ENCODE assay signal across 13 mouse cellular contexts in genomic region chr2:77662171-77662570, GRCm38 (mm10).
A peak's percentile ranks its signal among the peaks of the same experiment; 100 is the strongest.
DNase-seq lines count a peak whose midpoint lies in the region; ATAC-seq and TF ChIP-seq lines count a peak whose summit lies in the region.
"Had no signal": no experiment of that assay in that cellular context is flagged by ENCODE, and none has a peak within 500 bp of the region (broad histone marks: within the 10 kb centered on the region; RNA-seq: fewer than 3 reads in every experiment).

No protein-coding gene starts in this region.

- no peak overlapping the region for H3K4me2 ChIP-seq in hindbrain, postnatal 0 days (ENCODE audit: low read depth, low read length)
- H3K4me2 ChIP-seq: forebrain, embryonic 12.5 days; heart, embryonic 15.5 days had no signal

- H3K9ac ChIP-seq in hindbrain, postnatal 0 days (replicated peaks; ENCODE audit: low read length), result no peak overlapping the region
- H3K9ac ChIP-seq: forebrain, embryonic 12.5 days; heart, embryonic 15.5 days; liver, embryonic 14.5 days had no signal

- no peaks in the 10 kb centered on the region for H3K27me3 ChIP-seq in heart, embryonic 10.5 days (ENCODE audit: insufficient read depth, poor library complexity, severe bottlenecking)
- H3K27me3 ChIP-seq in hindbrain, postnatal 0 days (ENCODE audit: insufficient read depth, low read length), result no peaks in the 10 kb centered on the region
- H3K27me3 ChIP-seq: forebrain, embryonic 12.5 days; heart, embryonic 15.5 days had no signal

- no peak for TF ChIP-seq CTCF in hindbrain, postnatal 0 days (IDR thresholded peaks at IDR 0.05; ENCODE audit: low read depth)

- 75% methylated on average over 5 of the region's 5 CpGs for WGBS in heart, embryonic 10.5 days
- 88% methylated on average over 5 of the region's 5 CpGs for WGBS in hindbrain, postnatal 0 days

- no peak overlapping the region for H3K27ac ChIP-seq in heart, embryonic 10.5 days
- H3K27ac ChIP-seq in hindbrain, postnatal 0 days, result no peak overlapping the region
- H3K27ac ChIP-seq: forebrain, embryonic 12.5 days; heart, embryonic 15.5 days; liver, embryonic 14.5 days had no signal

- peak; percentile 8 for DNase-seq in adrenal gland, adult 2 months
- no peak for DNase-seq in adrenal gland, postnatal 14 days
- peak; percentile 9 to 42 for DNase-seq in heart, adult 9 months (ENCODE audit: low spot score in 2 of 2)
- DNase-seq in heart, embryonic 10.5 days (ENCODE audit: low spot score), result no peak
- peak; percentile 59 to 66 for DNase-seq in right cerebral cortex, adult 2 months (ENCODE audit: low spot score in 2 of 2)
- DNase-seq in right cerebral cortex, postnatal 10 days (ENCODE audit: low spot score in 2 of 2), result no peak
- DNase-seq in hindbrain, postnatal 0 days (ENCODE audit: low spot score), result no peak
- DNase-seq in thymus, postnatal 4 days, result no peak
- DNase-seq: embryo, embryonic 11 days had no signal

- no peaks in the 10 kb centered on the region for H3K9me3 ChIP-seq in heart, embryonic 10.5 days
- no peaks in the 10 kb centered on the region for H3K9me3 ChIP-seq in hindbrain, postnatal 0 days (ENCODE audit: low read length)
- H3K9me3 ChIP-seq: forebrain, embryonic 12.5 days; heart, embryonic 15.5 days had no signal

- no peaks in the 10 kb centered on the region for H3K36me3 ChIP-seq in heart, embryonic 10.5 days
- no peaks in the 10 kb centered on the region for H3K36me3 ChIP-seq in hindbrain, postnatal 0 days (ENCODE audit: insufficient read depth, low read length)
- H3K36me3 ChIP-seq: forebrain, embryonic 12.5 days; heart, embryonic 15.5 days had no signal

- H3K4me1 ChIP-seq in heart, embryonic 10.5 days, result no peaks in the 10 kb centered on the region
- H3K4me1 ChIP-seq in hindbrain, postnatal 0 days (ENCODE audit: insufficient read depth, low read length), result no peaks in the 10 kb centered on the region
- H3K4me1 ChIP-seq: forebrain, embryonic 12.5 days; heart, embryonic 15.5 days had no signal

- ATAC-seq in hindbrain, postnatal 0 days, result no peak
- ATAC-seq: inflammation-experienced regulatory T-cells, adult 6 months had no signal

- no peak overlapping the region for H3K4me3 ChIP-seq in heart, embryonic 10.5 days
- no peak overlapping the region for H3K4me3 ChIP-seq in hindbrain, postnatal 0 days (ENCODE audit: low read length)
- H3K4me3 ChIP-seq: forebrain, embryonic 12.5 days; heart, embryonic 15.5 days had no signal

Comparison
In these comparisons a context has a peak if more than half of its experiments do, and no peak if none do; other contexts are left out.
1. DNase-seq: peak in adrenal gland, adult 2 months (single experiment), heart, adult 9 months (2 of 2) and right cerebral cortex, adult 2 months (2 of 2); none in adrenal gland, postnatal 14 days (single experiment), heart, embryonic 10.5 days (single experiment), right cerebral cortex, postnatal 10 days (0 of 2), hindbrain, postnatal 0 days (single experiment) and thymus, postnatal 4 days (single experiment).